28 mouse cellular contexts compared by ENCODE assay signal in genomic region chr13:19474041-19474440, GRCm38 (mm10).
A peak's percentile ranks its signal among the peaks of the same experiment; 100 is the strongest.
DNase-seq lines count a peak whose midpoint lies in the region; ATAC-seq lines count a peak whose summit lies in the region.
"Had no signal": no experiment of that assay in that cellular context is flagged by ENCODE, and none has a peak within 500 bp of the region (broad histone marks: within the 10 kb centered on the region; RNA-seq: fewer than 3 reads in every experiment).

No protein-coding gene starts in this region.

- H3K36me3 ChIP-seq in intestine, embryonic 15.5 days = no peaks in the 10 kb centered on the region
- H3K36me3 ChIP-seq: embryonic facial prominence, embryonic 12.5 days; forebrain, embryonic 15.5 days; heart, embryonic 13.5 days; hindbrain, embryonic 12.5 days; limb, embryonic 13.5 days; midbrain, embryonic 12.5 days; neural tube, embryonic 13.5 days; stomach, embryonic 15.5 days had no signal

- no peak overlapping the region for H3K27ac ChIP-seq in intestine, embryonic 15.5 days
- H3K27ac ChIP-seq: embryonic facial prominence, embryonic 12.5 days; forebrain, embryonic 15.5 days; heart, embryonic 13.5 days; hindbrain, embryonic 12.5 days; hindbrain, postnatal 0 days; left cerebral cortex, adult 2 months; limb, embryonic 13.5 days; midbrain, embryonic 12.5 days; neural tube, embryonic 13.5 days; stomach, embryonic 15.5 days had no signal

- H3K27me3 ChIP-seq in intestine, embryonic 15.5 days (replicated peaks) = no peaks in the 10 kb centered on the region
- H3K27me3 ChIP-seq: embryonic facial prominence, embryonic 12.5 days; forebrain, embryonic 15.5 days; heart, embryonic 13.5 days; hindbrain, embryonic 12.5 days; limb, embryonic 13.5 days; megakaryocyte, embryonic 14.5 days; midbrain, embryonic 12.5 days; neural tube, embryonic 13.5 days; stomach, embryonic 15.5 days had no signal

- no peak overlapping the region for H3K4me3 ChIP-seq in intestine, embryonic 15.5 days (replicated peaks)
- H3K4me3 ChIP-seq: embryonic facial prominence, embryonic 12.5 days; forebrain, embryonic 15.5 days; heart, embryonic 13.5 days; hindbrain, embryonic 12.5 days; left cerebral cortex, adult 2 months; limb, embryonic 13.5 days; megakaryocyte, embryonic 14.5 days; midbrain, embryonic 12.5 days; myocyte; neural tube, embryonic 13.5 days; stomach, embryonic 15.5 days had no signal

- intact Hi-C loops in left cerebral cortex, postnatal 14 days (cut with DNase I) = no loop called here
- intact Hi-C loops in heart, postnatal 10 days (cut with DNase I) = no loop called here

- H3K9me3 ChIP-seq in intestine, embryonic 15.5 days = no peaks in the 10 kb centered on the region
- H3K9me3 ChIP-seq: embryonic facial prominence, embryonic 12.5 days; forebrain, embryonic 15.5 days; heart, embryonic 13.5 days; hindbrain, embryonic 12.5 days; limb, embryonic 13.5 days; megakaryocyte, embryonic 14.5 days; midbrain, embryonic 12.5 days; neural tube, embryonic 13.5 days; stomach, embryonic 15.5 days had no signal

- DNase-seq in left cerebral cortex, postnatal 14 days (ENCODE audit: low spot score in 2 of 2) = peak; percentile 12 to 14
- DNase-seq in left cerebral cortex, adult 18-20 months (ENCODE audit: low spot score in 2 of 2) = no peak
- DNase-seq in brain, adult 2 months (ENCODE audit: low read depth, low spot score) = peak; percentile 35
- DNase-seq in thymus, postnatal 0 days (ENCODE audit: low spot score) = peak; percentile 16
- DNase-seq in heart, postnatal 10 days = no peak
- DNase-seq in layer of hippocampus, postnatal 36 days = no peak
- DNase-seq: adrenal gland, adult 8-10 months; cerebellum, adult 8-10 months; cerebellum, postnatal 36 days; kidney, adult 11 months; kidney, postnatal 14 days; layer of hippocampus, adult 9-11 months; lung, postnatal 4 days; right cerebral cortex, postnatal 14 days had no signal

- no peaks in the 10 kb centered on the region for H3K4me1 ChIP-seq in intestine, embryonic 15.5 days (replicated peaks)
- H3K4me1 ChIP-seq: embryonic facial prominence, embryonic 12.5 days; forebrain, embryonic 15.5 days; heart, embryonic 13.5 days; hindbrain, embryonic 12.5 days; limb, embryonic 13.5 days; megakaryocyte, embryonic 14.5 days; midbrain, embryonic 12.5 days; neural tube, embryonic 13.5 days; stomach, embryonic 15.5 days had no signal

- WGBS in intestine, embryonic 15.5 days = 82% methylated on average over 10 of the region's 10 CpGs

- ATAC-seq in intestine, embryonic 15.5 days = no peak
- ATAC-seq: forebrain, embryonic 15.5 days; hindbrain, postnatal 0 days had no signal

- H3K4me2 ChIP-seq in intestine, embryonic 15.5 days (replicated peaks) = no peak overlapping the region
- H3K4me2 ChIP-seq: embryonic facial prominence, embryonic 12.5 days; forebrain, embryonic 15.5 days; heart, embryonic 13.5 days; hindbrain, embryonic 12.5 days; limb, embryonic 13.5 days; liver, embryonic 11.5 days; midbrain, embryonic 12.5 days; neural tube, embryonic 13.5 days; stomach, embryonic 15.5 days had no signal

- no peak overlapping the region for H3K9ac ChIP-seq in intestine, embryonic 15.5 days
- H3K9ac ChIP-seq: embryonic facial prominence, embryonic 12.5 days; forebrain, embryonic 15.5 days; heart, embryonic 13.5 days; hindbrain, embryonic 12.5 days; limb, embryonic 13.5 days; midbrain, embryonic 12.5 days; neural tube, embryonic 13.5 days; stomach, embryonic 15.5 days had no signal

Comparison
In these comparisons a context has a peak if more than half of its experiments do, and no peak if none do; other contexts are left out.
1. DNase-seq: peak in left cerebral cortex, postnatal 14 days (2 of 2), brain, adult 2 months (single experiment) and thymus, postnatal 0 days (single experiment); none in left cerebral cortex, adult 18-20 months (0 of 2), heart, postnatal 10 days (0 of 2) and layer of hippocampus, postnatal 36 days (0 of 2).